Mouse (Mus musculus) kidney, postnatal 0 days (tissue): Measurements from ENCODE around the gene Trim67. TPM values are rescaled to one million over a fixed set of nuclear protein-coding genes. Genes with fewer than 3 reads are reported as not detected.
A peak's percentile ranks its signal among the peaks of the same experiment; 100 is the strongest.

Experiments used
- ATAC-seq: fragments of 200-750 bp; cut with Nextera tagmentation; replicated peaks from 2 replicates; pipeline ENCODE4 v1.8.0; 2017; ENCODE audit warnings: low read depth, moderate number of reproducible peaks, moderate TSS enrichment, moderate library complexity; ENCODE audit not compliant: low FRiP score
- DNase-seq: peaks from one replicate; pipeline ENCODE4 v3.0.0-alpha.2; 2016; ENCODE audit warnings: low spot score
- H3K27ac ChIP-seq: fragments of 300-500 bp; sonication (generic); 2 replicates; pipeline ENCODE4 v1.5.1; 2014; ENCODE audit warnings: mild to moderate bottlenecking
- H3K27me3 ChIP-seq: fragments of 300-500 bp; sonication (generic); 2 replicates; pipeline ENCODE4 v1.6.1; 2014; ENCODE audit warnings: low read length, mixed read lengths; ENCODE audit not compliant: insufficient read depth
- H3K36me3 ChIP-seq: fragments of 300-500 bp; sonication (generic); 2 replicates; pipeline ENCODE4 v1.6.1; 2014; ENCODE audit warnings: low read length, mixed read lengths; ENCODE audit not compliant: insufficient read depth
- H3K4me1 ChIP-seq: fragments of 300-500 bp; sonication (generic); replicated peaks from 2 replicates; pipeline ENCODE4 v1.6.1; 2014; ENCODE audit warnings: antibody characterized with exemption, low read length, mixed read lengths; ENCODE audit not compliant: insufficient read depth
- H3K4me2 ChIP-seq: fragments of 300-500 bp; sonication (generic); 2 replicates; pipeline ENCODE4 v1.6.1; 2014; ENCODE audit warnings: mild to moderate bottlenecking, low read length, moderate library complexity, mixed read lengths
- H3K4me3 ChIP-seq: fragments of 300-500 bp; sonication (generic); replicated peaks from 2 replicates; pipeline ENCODE4 v1.5.1; 2014; ENCODE audit warnings: low read depth, low read length
- H3K9ac ChIP-seq: fragments of 300-500 bp; sonication (generic); 2 replicates; pipeline ENCODE4 v1.6.1; 2014; ENCODE audit warnings: low read depth, low read length
- H3K9me3 ChIP-seq: fragments of 300-500 bp; sonication (generic); replicated peaks from 2 replicates; pipeline ENCODE4 v1.6.1; 2016; ENCODE audit warnings: low read length, inconsistent platforms, mixed read lengths
- CTCF ChIP-seq: IDR thresholded peaks from 2 replicates; pipeline ENCODE4 v1.5.1; 2016; ENCODE audit warnings: antibody characterized with exemption, low read depth, mild to moderate bottlenecking, moderate library complexity
- WGBS: fragments of 180-500 bp; shearing (Covaris S2); extraction: QIAGEN DNeasy Blood & Tissue Kit; methylation state at CpG from one replicate; pipeline ENCODE4 v1.1.7; 2014; 5-methylcytosine and 5-hydroxymethylcytosine counted together
- polyA plus RNA-seq: library from polyadenylated mRNA; unstranded; fragments of >200 nt; fragmentation: Nextera tagmentation; extraction: Ambion mirVana; gene quantifications from 2 replicates; pipeline ENCODE4 v1.2.1, GENCODE M21; 2015

The Trim67 gene
- polyA plus RNA-seq, 1 experiment from 2014 or later, result 0.04 TPM

GRCm38 (mm10) chr8:124803824-124804702 is 11.2 kb downstream of the Trim67 start:
- Histone ChIP-seq H3K4me1 (no peaks in the 10 kb centered on the region), H3K27ac (no peak overlapping the region), H3K9me3 (no peaks in the 10 kb centered on the region), H3K4me2 (no peak overlapping the region), H3K9ac (no peak overlapping the region), H3K27me3 (no peaks in the 10 kb centered on the region), H3K36me3 (no peaks in the 10 kb centered on the region), H3K4me3 (no peak overlapping the region)
- DNase-seq (no peak), ATAC-seq (no peak)
- TF ChIP-seq CTCF, result no peak
- 71% methylated on average over 12 of the region's 12 CpGs for WGBS

GRCm38 (mm10) chr8:124805990-124806389 is 13.1 kb downstream of the Trim67 start:
- ATAC-seq (no peak), DNase-seq (no peak)
- H3K4me2 ChIP-seq, result no peak overlapping the region
- H3K4me3 ChIP-seq, result no peak overlapping the region
- H3K36me3 ChIP-seq, result no peaks in the 10 kb centered on the region
- TF ChIP-seq CTCF, result no peak
- no peak overlapping the region for H3K27ac ChIP-seq
- no peaks in the 10 kb centered on the region for H3K4me1 ChIP-seq
- H3K9ac ChIP-seq, result no peak overlapping the region
- WGBS, result 86% methylated on average over 4 of the region's 4 CpGs
- no peaks in the 10 kb centered on the region for H3K27me3 ChIP-seq
- H3K9me3 ChIP-seq, result no peaks in the 10 kb centered on the region

DNA sequence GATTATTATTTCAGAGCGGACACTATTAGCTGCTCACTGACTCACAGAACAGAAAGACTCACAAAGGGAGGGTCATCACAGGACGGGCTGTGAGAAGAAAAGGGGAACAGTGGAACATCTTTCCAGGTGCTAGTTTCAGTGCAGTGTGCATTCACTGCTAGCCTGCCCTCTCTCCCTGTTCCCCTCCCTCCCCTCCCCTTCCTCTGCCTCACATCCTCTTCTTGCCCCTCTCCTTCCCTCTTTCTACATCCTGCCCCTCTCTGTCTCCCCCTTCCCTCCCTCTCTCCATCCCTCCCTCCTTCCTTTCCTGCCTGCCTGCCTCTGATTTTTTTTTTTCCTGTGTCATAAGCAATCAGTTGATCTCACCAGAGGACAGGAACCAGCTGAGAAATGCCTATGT is 16.5 kb downstream of the Trim67 start:
- Histone ChIP-seq H3K27ac (no peak overlapping the region), H3K27me3 (no peaks in the 10 kb centered on the region), H3K36me3 (no peaks in the 10 kb centered on the region), H3K4me2 (no peak overlapping the region), H3K4me1 (no peaks in the 10 kb centered on the region), H3K9me3 (no peaks in the 10 kb centered on the region), H3K4me3 (no peak overlapping the region), H3K9ac (no peak overlapping the region)
- ATAC-seq, result no peak
- no peak for DNase-seq
- WGBS, result 43% methylated on average over 2 of the region's 2 CpGs
- no peak for TF ChIP-seq CTCF

DNA sequence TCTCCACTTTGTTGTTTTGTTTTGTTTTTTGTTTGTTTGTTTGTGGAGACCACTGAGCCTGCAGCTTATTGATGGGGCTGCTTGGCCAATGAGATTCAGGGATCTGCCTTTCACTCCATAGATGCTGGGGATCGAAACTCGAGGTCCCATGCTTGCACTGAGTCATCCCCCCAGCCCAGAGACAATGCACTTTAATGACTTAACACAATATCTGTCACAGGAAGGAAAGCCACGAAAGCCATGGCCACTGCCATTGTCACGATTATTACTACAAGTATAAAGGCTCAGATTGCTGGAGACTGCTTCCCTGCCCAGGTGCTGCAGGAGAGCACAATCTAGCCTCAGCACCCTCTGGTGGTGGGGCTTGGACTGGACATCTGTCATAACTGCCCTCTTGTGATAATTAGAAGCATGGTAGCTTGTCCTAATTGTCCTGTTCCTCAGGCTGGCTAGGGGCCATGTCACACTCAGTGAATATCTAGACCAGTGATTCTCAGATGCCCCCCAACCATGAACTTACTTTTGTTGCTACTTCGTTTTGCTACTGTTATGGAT is 17.2 kb downstream of the Trim67 start:
- H3K36me3 ChIP-seq, result no peaks in the 10 kb centered on the region
- no peak overlapping the region for H3K27ac ChIP-seq
- H3K9ac ChIP-seq, result no peak overlapping the region
- H3K4me2 ChIP-seq, result no peak overlapping the region
- no peaks in the 10 kb centered on the region for H3K9me3 ChIP-seq
- 42% methylated on average over 5 of the region's 5 CpGs for WGBS
- ATAC-seq (no peak), DNase-seq (no peak)
- no peaks in the 10 kb centered on the region for H3K4me1 ChIP-seq
- no peak overlapping the region for H3K4me3 ChIP-seq
- no peaks in the 10 kb centered on the region for H3K27me3 ChIP-seq
- peak; percentile 50 for TF ChIP-seq CTCF

DNA sequence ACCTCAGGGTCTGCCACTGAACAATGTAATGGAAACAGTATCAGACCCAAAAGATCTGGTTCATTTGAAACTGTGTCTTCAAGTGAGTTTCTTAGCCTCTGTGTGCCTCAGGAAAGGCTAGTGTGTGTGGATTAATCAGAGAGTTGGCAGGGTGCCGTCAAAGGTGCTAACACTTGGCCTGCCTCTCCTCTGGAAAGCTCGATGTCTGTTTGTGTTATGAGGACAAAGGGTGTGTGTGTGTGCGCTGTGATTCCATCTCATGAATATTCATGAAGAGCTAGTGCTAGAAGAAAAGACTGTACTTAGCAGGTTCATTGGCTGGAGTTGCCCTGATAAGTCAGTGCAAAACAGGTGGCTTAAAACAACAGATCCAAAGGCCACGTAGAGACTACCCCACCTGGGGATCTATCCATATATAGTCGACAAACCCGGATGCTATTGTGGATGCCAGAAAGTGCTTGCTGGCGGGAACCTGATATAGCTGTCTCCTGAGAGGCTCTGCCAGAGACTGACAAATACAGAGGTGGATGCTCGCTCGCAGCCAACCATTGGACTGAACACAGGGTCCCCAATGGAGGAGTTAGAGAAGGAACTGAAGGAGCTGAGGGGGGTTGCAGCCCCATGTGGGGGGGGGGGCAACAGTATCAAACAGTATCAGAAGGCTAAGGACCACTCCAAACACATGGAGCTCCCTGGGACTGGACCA is 17.9 kb downstream of the Trim67 start:
- WGBS, result 44% methylated on average over 9 of the region's 9 CpGs
- Histone ChIP-seq H3K9ac (no peak overlapping the region), H3K27me3 (no peaks in the 10 kb centered on the region), H3K27ac (no peak overlapping the region), H3K36me3 (no peaks in the 10 kb centered on the region), H3K4me3 (no peak overlapping the region), H3K9me3 (no peaks in the 10 kb centered on the region), H3K4me2 (no peak overlapping the region), H3K4me1 (no peaks in the 10 kb centered on the region)
- DNase-seq (no peak), ATAC-seq (no peak)
- no peak for TF ChIP-seq CTCF

DNA sequence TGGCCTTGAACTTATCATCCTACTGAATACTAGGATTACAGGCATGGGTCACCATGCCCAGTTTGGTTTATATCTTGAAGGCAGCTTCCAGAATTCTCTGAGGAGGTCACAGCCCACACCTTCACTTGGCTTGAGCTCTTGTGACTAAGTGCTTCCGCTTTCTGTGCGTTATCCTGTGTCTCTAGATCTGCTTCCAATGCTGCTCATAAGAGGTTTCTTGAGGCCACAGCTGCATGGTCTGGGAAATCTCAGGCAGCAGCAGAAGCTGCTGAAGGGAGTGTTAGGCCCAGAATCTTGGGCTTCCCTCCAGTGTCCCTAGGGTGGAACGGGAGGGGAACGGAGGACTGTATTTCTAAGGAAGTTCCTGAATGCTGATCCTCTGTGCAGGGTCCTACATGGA is 20.4 kb downstream of the Trim67 start:
- Histone ChIP-seq H3K9ac (no peak overlapping the region), H3K27me3 (no peaks in the 10 kb centered on the region), H3K4me2 (no peak overlapping the region), H3K36me3 (no peaks in the 10 kb centered on the region), H3K4me3 (no peak overlapping the region), H3K27ac (no peak overlapping the region), H3K9me3 (no peaks in the 10 kb centered on the region; the same call in 1 of the 2 replicates), H3K4me1 (no peaks in the 10 kb centered on the region)
- DNase-seq (no peak), ATAC-seq (no peak)
- WGBS, result 88% methylated on average over 4 of the region's 4 CpGs
- no peak for TF ChIP-seq CTCF
